Mouse (Mus musculus): ENCODE measurements around the gene Plcl2. TPM values are rescaled to one million over a fixed set of nuclear protein-coding genes. Genes with fewer than 3 reads are reported as not detected.
"Not testable (repeated sequence)": the region's sequence is repeated elsewhere in the genome, so short reads cannot be mapped to it uniquely, and the experiment has no call there.

The Plcl2 gene
- total and polyA plus RNA-seq, 3 experiments = 23.6 to 83.7 TPM; not detected in 1

DNA sequence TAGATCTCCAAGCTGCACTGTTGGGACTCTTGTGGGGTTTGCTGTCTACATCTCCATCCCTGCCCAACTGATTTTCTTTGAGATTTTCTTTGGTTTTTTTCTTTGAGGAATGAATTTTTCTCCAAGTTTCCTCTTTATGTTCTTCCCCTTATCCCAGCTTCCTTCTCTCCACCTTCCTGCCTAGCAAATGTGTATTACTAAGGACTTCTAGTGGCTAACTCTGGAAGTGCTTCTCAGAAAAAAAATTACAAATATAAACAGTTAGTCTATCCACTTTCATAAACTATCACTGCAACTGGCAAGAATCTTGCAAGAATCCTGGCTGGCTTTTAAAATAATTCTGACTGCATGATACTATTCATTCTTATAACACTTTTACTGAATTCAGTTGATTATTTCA, 119.5 kb downstream of the Plcl2 start:
- H3K4me3 ChIP-seq (ENCODE audit: control insufficient read depth in 1 of 2, insufficient read depth in 1 of 2, low read depth in 2 of 2, low read length in 2 of 2) = no peak overlapping the region

GRCm38 (mm10) chr17:50630992-50631391, 121.8 kb downstream of the Plcl2 start:
- not testable (repeated sequence) for DNase-seq (ENCODE audit: low read depth, low spot score); H3K79me2 ChIP-seq (ENCODE audit: control insufficient read depth, insufficient read depth, low read length, poor library complexity); H3K9me3 ChIP-seq (replicated peaks; ENCODE audit: insufficient read depth, low read length); H3K27ac ChIP-seq (ENCODE audit: control insufficient read depth, low read depth, low read length); H3K9ac ChIP-seq (ENCODE audit: control insufficient read depth, low read depth, low read length, poor library complexity, severe bottlenecking); H3K27me3 ChIP-seq (ENCODE audit: control insufficient read depth in 1 of 2, insufficient read depth in 2 of 2, low read length in 2 of 2); H3K4me3 ChIP-seq (ENCODE audit: control insufficient read depth in 1 of 2, insufficient read depth in 1 of 2, low read depth in 2 of 2, low read length in 2 of 2); H3K4me1 ChIP-seq (ENCODE audit: control insufficient read depth in 1 of 2, insufficient read depth in 2 of 2, low read length in 2 of 2)
- peaks cover 0 to 12% of the 10 kb centered on the region in 2 experiments; a peak in 2 of 4 replicates for H3K36me3 ChIP-seq (ENCODE audit: control insufficient read depth in 1 of 2, insufficient read depth in 2 of 2, low read length in 2 of 2)

More for the DNA sequence above, 119.5 kb downstream of the Plcl2 start:
- Histone ChIP-seq H3K79me2 (ENCODE audit: control insufficient read depth, insufficient read depth, low read length, poor library complexity) (peaks cover 7% of the 10 kb centered on the region), H3K4me1 (ENCODE audit: control insufficient read depth in 1 of 2, insufficient read depth in 2 of 2, low read length in 2 of 2) (no peaks in the 10 kb centered on the region), H3K9ac (ENCODE audit: control insufficient read depth, low read depth, low read length, poor library complexity, severe bottlenecking) (no peak overlapping the region), H3K9me3 (replicated peaks; ENCODE audit: insufficient read depth, low read length) (no peaks in the 10 kb centered on the region), H3K36me3 (ENCODE audit: control insufficient read depth in 1 of 2, insufficient read depth in 2 of 2, low read length in 2 of 2) (peaks cover 0 to 14% of the 10 kb centered on the region in 2 experiments; a peak in 2 of 4 replicates), H3K27me3 (ENCODE audit: control insufficient read depth in 1 of 2, insufficient read depth in 2 of 2, low read length in 2 of 2) (no peaks in the 10 kb centered on the region), H3K27ac (ENCODE audit: control insufficient read depth, low read depth, low read length) (no peak overlapping the region)
- DNase-seq (ENCODE audit: low read depth, low spot score) = no peak
- TF ChIP-seq SMC3 (IDR thresholded peaks at IDR 0.05; ENCODE audit: low read depth, low read length) = peak; percentile 46
- TF ChIP-seq E2F4 (IDR thresholded peaks at IDR 0.05; ENCODE audit: borderline replicate concordance, low read depth, low read length) = no peak
- no peak for TF ChIP-seq TBP (IDR thresholded peaks at IDR 0.05; ENCODE audit: low read depth, low read length)
- no peak for TF ChIP-seq MYB (IDR thresholded peaks at IDR 0.05; ENCODE audit: low read depth, low read length)
- TF ChIP-seq GATA1 (IDR thresholded peaks at IDR 0.05; ENCODE audit: low read depth, low read length) = no peak
- no peak for TF ChIP-seq JUND (IDR thresholded peaks at IDR 0.05; ENCODE audit: low read depth, low read length)
- peak; percentile 26; the same call in 1 of the 2 replicates for TF ChIP-seq ZC3H11A (IDR thresholded peaks at IDR 0.05; ENCODE audit: low read depth, low read length)
- TF ChIP-seq UBTF (IDR thresholded peaks at IDR 0.05; ENCODE audit: borderline replicate concordance, insufficient read depth, low read depth, low read length) = no peak
- TF ChIP-seq KAT2A (conservative IDR thresholded peaks at IDR 0.05; ENCODE audit: low read depth, low read length) = no peak
- no peak for TF ChIP-seq NRF1 (IDR thresholded peaks at IDR 0.05; ENCODE audit: insufficient read depth, low read depth, low read length, poor library complexity, severe bottlenecking)
- TF ChIP-seq CTCF (IDR thresholded peaks at IDR 0.05 in 2 of 3, conservative IDR thresholded peaks at IDR 0.05 in 1 of 3; ENCODE audit: control insufficient read depth in 1 of 3, insufficient read depth in 1 of 3, low read depth in 2 of 3, low read length in 3 of 3, poor library complexity in 1 of 3, severe bottlenecking in 1 of 3) = peak in 2 of 3 experiments; percentile 4 to 37; a peak in 3 of 6 replicates
- TF ChIP-seq POLR2AphosphoS5 (IDR thresholded peaks at IDR 0.05; ENCODE audit: borderline replicate concordance, low read depth, low read length) = no peak
- TF ChIP-seq MAFK (IDR thresholded peaks at IDR 0.05; ENCODE audit: borderline replicate concordance, low read depth, low read length) = no peak
- TF ChIP-seq MAZ (IDR thresholded peaks at IDR 0.05; ENCODE audit: low read depth, low read length) = no peak
- TF ChIP-seq EP300 (IDR thresholded peaks at IDR 0.05; ENCODE audit: low read depth in 1 of 2, low read length in 2 of 2) = no peak
- TF ChIP-seq MAX (IDR thresholded peaks at IDR 0.05; ENCODE audit: low read length) = no peak
- TF ChIP-seq TAL1 (IDR thresholded peaks at IDR 0.05; ENCODE audit: low read length) = no peak
- no peak for TF ChIP-seq RCOR1 (IDR thresholded peaks at IDR 0.05; ENCODE audit: low read depth, low read length)
- TF ChIP-seq ZMIZ1 (IDR thresholded peaks at IDR 0.05; ENCODE audit: low read depth, low read length) = no peak
- no peak for TF ChIP-seq CHD1 (IDR thresholded peaks at IDR 0.05; ENCODE audit: low read depth, low read length)
- peak; percentile 49 for TF ChIP-seq RAD21 (IDR thresholded peaks at IDR 0.05; ENCODE audit: low read depth, low read length)
- no peak for TF ChIP-seq ZKSCAN1 (IDR thresholded peaks at IDR 0.05; ENCODE audit: low read depth, low read length)
- TF ChIP-seq ELF1 (IDR thresholded peaks at IDR 0.05; ENCODE audit: low read depth, low read length) = no peak

Data from MEL (cell line).